Mouse (Mus musculus): ENCODE results near the gene Acad10.
"Not testable (repeated sequence)": the region's sequence is repeated elsewhere in the genome, so short reads cannot be mapped to it uniquely, and the experiment has no call there.

The Acad10 gene

GRCm38 (mm10) chr5:121657656-121658055 lies 2.7 kb downstream of the Acad10 start:
- DNase-seq (ENCODE audit: low read depth, low spot score) = not testable (repeated sequence)

DNA sequence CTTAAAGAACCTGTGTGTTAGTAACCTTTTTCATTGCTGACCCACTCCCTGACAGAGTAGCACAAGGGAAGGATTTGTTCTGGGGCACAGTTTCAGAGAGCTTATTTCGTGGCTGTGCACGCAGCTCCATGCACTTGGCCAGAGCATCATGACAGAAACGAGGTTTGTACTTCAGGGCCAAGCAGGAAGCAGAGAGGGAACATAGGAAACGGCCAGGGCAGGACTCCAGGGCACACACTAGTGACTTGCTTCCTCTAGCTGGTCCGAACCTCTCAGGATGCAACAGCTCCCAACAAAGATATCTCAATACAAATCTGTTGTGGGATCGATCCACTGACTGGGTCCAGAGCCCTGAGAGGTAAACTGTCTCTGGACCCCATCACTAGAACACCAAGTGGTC lies 3.4 kb downstream of the Acad10 start:
- not testable (repeated sequence) for DNase-seq (ENCODE audit: low read depth, low spot score)

DNA sequence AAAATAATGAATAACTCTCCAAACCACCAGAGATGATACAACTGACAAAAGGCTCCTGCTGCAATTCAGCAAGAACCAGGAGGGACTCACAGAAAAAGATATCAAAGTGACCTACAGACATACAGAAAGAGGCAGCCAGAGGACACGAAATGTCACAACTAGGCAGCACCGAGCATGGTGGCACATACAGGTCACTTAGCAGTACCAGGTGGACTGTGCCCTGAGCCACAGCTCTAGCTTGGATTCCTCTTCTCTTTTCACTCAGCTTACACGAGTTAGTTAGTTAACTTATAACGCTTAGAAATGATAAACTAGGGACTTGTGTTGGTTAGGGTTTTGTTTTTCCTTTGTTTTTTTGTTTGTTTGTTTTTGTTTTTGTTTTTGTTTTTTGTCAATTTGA lies 5.8 kb downstream of the Acad10 start:
- DNase-seq (ENCODE audit: low read depth, low spot score) = no peak

DNA sequence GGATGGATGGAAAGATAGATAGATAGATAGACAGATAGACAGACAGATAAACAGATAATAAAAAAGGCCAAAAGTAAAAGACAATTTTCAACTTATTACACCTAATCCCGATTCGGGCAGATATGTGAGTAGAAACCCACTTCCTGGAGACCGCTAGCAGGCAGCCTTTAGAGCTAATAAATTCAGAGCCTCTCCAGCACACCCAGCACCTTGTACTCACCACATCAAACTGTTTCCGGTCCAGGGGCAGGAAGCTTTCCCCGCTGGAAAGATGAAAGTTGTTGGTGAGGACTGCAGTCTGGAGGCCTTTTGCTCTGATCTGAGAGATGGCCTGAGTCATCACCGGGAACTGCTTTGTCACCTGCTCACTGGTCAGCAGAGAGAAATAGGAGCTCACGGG lies 11.2 kb downstream of the Acad10 start:
- DNase-seq (ENCODE audit: low read depth, low spot score) = no peak

- DNase-seq (ENCODE audit: low read depth, low spot score) = no peak
Measured at GRCm38 (mm10) chr5:121639601-121640000, 20.7 kb downstream of the Acad10 start.

GRCm38 (mm10) chr5:121637296-121637695 lies 23.0 kb downstream of the Acad10 start:
- no peak for DNase-seq (ENCODE audit: low read depth, low spot score)

DNA sequence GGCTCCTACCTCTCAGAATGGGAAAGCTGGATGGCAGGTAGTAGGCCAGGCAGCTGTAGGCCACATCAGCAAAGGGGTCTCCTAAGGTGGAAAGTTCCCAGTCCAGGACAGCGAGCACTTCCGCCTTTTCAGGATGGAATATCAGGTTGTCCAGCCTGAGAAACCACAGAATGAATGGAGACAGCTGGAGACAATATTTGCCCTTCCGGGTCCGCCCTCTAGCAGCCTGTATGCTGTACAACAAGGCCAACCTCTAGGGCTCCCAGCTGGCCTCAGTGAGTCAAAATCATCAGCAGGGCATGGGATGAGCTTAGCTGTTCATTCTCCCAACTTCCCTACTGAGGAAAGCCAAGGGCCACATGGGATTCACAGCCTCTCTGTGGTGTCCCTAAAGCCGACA lies 25.6 kb downstream of the Acad10 start:
- DNase-seq (ENCODE audit: low read depth, low spot score) = no peak

GRCm38 (mm10) chr5:121632804-121633203 lies 27.5 kb downstream of the Acad10 start:
- DNase-seq (ENCODE audit: low read depth, low spot score) = no peak

DNA sequence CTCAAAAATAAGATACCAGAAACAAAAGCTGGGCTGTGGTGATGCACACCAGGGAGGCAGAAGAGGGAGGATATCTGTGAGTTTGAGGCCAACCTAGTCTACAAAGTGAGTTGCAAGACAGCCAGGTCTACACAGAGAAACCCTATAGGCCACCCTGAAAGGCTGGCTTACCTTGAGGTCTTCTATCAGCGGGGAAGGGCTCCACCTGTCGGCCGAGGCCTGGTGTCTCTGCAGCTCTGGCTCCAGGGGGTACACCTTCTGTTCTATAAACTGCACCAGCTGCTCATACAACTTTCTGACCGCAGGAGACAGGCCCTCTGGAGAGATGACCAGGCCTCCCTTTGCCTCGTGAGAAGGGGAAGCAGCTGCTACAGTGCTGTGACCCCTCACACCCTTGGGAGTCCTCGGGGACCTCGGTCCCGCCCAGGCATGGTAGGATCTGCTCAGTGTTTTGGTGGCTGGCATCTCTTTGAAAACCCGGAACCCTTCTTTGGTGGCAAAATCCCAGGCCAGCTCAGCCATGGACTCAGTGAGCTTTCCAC lies 29.1 kb downstream of the Acad10 start:
- DNase-seq (ENCODE audit: low read depth, low spot score) = not testable (repeated sequence)

DNA sequence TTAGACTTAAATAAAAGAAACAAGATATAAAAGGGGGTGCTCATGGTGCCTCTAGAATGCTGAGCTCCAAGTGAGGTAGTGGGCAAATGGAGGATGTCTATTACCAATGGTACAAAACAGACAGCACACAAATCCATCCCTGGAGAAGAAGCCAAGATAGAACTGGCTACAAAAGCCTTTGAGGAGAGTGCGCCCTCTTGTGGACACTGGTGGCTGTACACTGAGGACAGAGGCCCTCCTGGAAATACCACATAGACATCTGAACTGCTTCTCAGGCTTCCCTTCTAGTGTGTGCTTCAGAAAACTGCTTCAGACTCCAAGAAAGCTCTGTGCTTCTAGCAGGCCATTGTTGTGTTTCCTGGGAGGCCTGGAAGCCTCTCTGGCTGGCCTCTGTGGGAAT lies 32.4 kb downstream of the Acad10 start:
- peak; percentile 47 for DNase-seq (ENCODE audit: low read depth, low spot score)

GRCm38 (mm10) chr5:121623241-121623640 lies 37.1 kb downstream of the Acad10 start:
- no peak for DNase-seq (ENCODE audit: low read depth, low spot score)

DNA sequence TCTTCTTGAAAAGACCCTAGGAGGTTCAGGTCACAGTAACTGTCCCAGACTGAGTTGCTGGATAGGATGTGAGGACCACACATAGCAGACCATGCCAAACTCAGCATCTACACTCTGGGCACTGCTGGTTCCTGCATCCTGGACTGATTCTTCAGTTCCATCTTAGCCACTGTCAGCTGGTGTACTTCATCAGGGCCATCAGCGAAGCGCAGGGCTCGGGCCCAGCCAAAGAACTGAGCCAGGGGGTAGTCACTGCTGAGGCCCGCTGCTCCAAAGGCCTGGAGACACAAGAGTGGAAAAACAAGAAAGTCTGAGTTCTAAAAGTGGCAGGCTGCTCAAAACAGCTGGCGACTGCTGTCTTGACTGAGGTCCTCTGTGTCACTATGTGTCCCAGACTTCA lies 39.2 kb downstream of the Acad10 start:
- DNase-seq (ENCODE audit: low read depth, low spot score) = no peak

DNA sequence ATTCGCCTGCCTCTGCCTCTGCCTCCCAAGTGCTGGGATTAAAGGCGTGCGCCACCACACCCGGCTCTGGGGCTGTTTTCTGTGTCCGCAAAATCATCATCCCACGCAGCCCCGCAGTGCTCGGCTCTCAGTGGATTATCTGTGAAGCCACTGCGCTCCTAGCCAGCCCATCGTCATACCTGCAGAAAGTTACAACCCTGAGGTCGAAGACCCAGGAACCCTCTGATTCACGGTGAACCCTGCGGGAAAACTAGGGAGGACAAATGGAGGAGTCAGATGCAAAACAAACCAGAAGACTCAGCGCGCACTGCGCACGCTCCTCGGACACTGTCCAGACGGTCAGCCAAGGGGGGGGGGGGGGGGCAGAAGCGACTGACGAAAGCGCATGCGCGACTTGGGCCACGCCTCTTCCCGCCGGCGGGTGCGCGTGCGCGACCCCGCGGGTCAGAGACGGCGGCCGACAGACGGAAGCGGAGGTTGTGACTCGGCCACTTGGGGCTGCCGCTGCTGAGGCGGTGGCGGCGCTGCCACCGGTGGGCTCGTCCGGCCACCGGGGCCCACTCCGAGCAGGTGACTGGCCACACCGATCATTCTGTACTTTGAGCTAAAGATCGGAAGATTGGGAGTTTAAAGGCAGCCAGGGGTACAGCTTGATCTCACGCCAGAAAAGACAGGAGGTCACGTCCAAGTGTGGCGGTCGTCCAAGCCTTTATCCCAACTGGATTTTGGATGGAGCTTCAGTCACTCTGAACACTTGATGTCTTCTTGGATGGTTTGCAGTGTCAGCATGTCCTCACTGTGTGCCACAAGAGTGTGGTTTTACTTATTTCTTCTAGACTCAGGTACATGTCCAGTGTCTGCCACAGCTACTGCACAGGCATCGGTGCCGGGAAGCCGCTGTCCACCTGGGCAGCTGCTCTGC lies 41.5 kb downstream of the Acad10 start, which contains the start of gene Acad12:
Acad12 (minus strand) TSS at position 347 of the 922 bp plus-strand sequence.
- DNase-seq (ENCODE audit: low read depth, low spot score) = peak; percentile 82

DNA sequence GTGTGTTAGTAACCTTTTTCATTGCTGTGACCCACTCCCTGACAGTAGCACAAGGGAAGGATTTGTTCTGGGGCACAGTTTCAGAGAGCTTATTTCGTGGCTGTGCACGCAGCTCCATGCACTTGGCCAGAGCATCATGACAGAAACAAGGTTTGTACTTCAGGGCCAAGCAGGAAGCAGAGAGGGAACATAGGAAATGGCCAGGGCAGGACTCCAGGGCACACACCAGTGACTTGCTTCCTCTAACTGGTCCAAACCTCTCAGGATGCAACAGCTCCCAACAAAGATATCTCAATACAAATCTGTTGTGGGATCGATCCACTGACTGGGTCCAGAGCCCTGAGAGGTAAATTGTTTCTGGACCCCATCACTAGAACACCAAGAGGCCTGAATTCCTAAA lies 45.4 kb downstream of the Acad10 start:
- not testable (repeated sequence) for DNase-seq (ENCODE audit: low read depth, low spot score)

DNA sequence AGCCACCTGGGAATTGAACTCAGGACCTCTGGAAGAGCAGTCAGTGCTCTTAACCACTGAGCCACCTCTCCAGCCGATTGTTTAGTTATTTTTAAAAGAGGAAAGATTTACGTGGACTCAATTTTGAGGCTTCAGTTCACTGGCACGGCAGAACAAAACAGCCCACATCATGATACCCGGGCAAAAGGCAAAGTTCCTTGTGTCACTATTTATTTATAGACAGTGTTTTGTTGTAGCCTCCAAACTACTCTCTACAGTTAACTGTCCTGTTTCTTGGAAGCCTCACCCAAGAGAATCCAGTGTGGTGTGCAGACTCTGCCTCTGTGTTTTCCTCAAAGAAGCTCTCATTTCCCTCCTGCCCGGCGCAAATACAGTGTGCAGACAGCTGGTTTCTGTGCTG lies 48.3 kb downstream of the Acad10 start:
- no peak for DNase-seq (ENCODE audit: low read depth, low spot score)

DNA sequence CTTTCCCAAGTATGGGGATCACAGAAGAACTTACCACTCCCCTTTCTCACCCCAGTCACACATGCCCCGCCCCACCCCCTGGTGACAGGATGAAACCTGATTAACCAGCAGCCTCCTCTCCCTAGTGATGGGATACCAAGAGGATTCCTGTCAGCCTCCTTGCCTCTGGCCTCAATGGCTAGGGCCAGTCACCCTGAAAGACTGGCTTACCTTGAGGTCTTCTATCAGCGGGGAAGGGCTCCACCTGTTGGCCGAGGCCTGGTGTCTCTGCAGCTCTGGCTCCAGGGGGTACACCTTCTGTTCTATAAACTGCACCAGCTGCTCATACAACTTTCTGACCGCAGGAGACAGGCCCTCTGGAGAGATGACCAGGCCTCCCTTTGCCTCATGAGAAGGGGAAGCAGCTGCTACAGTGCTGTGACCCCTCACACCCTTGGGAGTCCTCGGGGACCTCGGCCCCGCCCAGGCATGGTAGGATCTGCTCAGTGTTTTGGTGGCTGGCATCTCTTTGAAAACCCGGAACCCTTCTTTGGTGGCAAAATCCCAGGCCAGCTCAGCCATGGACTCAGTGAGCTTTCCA lies 50.7 kb downstream of the Acad10 start:
- not testable (repeated sequence) for DNase-seq (ENCODE audit: low read depth, low spot score)

DNA sequence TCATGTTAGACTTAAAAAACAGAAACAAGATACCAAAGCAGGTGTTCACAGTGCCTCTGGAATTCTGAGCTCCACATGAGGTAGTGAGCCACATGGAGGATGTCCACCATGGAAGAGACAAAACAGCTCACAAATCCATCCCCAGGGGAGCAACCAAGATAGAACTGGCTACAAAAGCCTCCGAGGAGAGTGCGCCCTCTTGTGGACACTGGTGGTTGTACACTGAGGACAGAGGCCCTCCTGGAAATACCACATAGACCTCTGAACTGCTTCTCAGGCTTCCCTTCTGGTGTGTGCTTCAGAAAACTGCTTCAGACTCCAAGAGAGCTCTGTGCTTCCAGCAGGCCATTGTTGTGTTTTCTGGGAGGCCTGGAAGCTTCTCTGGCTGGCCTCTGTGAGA lies 54.2 kb downstream of the Acad10 start:
- DNase-seq (ENCODE audit: low read depth, low spot score) = peak; percentile 68

GRCm38 (mm10) chr5:121603815-121604214 lies 56.5 kb downstream of the Acad10 start:
- DNase-seq (ENCODE audit: low read depth, low spot score) = not testable (repeated sequence)

- peak; percentile 82 for DNase-seq (ENCODE audit: low read depth, low spot score)
Measured at GRCm38 (mm10) chr5:121601547-121602299, 58.6 kb downstream of the Acad10 start.

- DNase-seq (ENCODE audit: low read depth, low spot score) = no peak
Measured at GRCm38 (mm10) chr5:121598871-121599610, 61.3 kb downstream of the Acad10 start.

DNA sequence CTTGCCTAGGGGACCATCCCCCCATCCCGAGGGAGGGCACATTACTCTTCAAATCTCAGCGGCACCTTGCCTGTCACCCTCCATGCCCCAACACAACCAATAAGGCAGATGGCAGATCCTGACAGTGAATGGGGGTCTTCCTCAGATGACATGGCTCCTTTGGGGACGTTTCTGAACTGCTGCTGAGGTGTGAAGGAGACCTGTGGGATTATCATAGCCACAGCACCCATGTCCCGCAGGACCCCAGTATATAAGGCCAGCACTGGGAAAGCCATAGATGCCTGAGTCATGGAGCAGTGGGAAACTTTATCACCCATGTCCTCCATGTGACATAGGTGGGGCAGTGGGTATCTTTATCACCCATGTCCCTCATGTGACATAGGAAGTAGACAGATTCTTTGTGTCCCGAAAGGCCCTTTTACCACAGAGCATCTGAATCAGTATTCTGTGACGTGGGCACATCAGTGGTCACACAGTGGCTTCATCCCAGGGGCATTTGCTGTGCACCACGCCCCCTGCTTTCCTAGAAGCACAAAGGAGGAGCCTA lies 62.2 kb downstream of the Acad10 start:
- DNase-seq (ENCODE audit: low read depth, low spot score) = no peak

Measured in forelimb bud, embryonic 11.5 days (tissue).